Mouse (Mus musculus) heart, adult 2 months (tissue): ENCODE results near the gene Aip. TPM values are rescaled to one million over a fixed set of nuclear protein-coding genes. Genes with fewer than 3 reads are reported as not detected.

ENCODE experiments used
- DNase-seq, 2 experiments: peaks; one replicate each; pipeline ENCODE4 v3.0.0; 2021
- H3K27ac ChIP-seq: fragments of 200-600 bp; 2 replicates; pipeline ENCODE4 v1.8.1; 2022
- H3K27me3 ChIP-seq: fragments of 200-500 bp; 2 replicates; pipeline ENCODE4 v1.6.1; 2012; ENCODE audit warnings: mild to moderate bottlenecking, low read length, inconsistent platforms, mixed read lengths; ENCODE audit not compliant: control insufficient read depth, insufficient read depth
- H3K36me3 ChIP-seq: fragments of 200-500 bp; 2 replicates; pipeline ENCODE4 v1.6.1; 2012; ENCODE audit warnings: low read length, inconsistent platforms; ENCODE audit not compliant: control insufficient read depth, insufficient read depth
- H3K4me1 ChIP-seq: fragments of 200-500 bp; 2 replicates; pipeline ENCODE4 v1.6.1; 2011; ENCODE audit warnings: low read length; ENCODE audit not compliant: control insufficient read depth, insufficient read depth
- H3K4me3 ChIP-seq: fragments of 200-600 bp; 2 replicates; pipeline ENCODE4 v1.8.1; 2022
- H3K79me2 ChIP-seq: fragments of 200-500 bp; replicated peaks from 2 replicates; pipeline ENCODE4 v1.6.1; 2012; ENCODE audit warnings: mild to moderate bottlenecking, inconsistent platforms, low read length, moderate library complexity, mixed read lengths; ENCODE audit not compliant: control insufficient read depth, insufficient read depth
- H3K9ac ChIP-seq: fragments of 200-500 bp; 2 replicates; pipeline ENCODE4 v1.6.1; 2012; ENCODE audit warnings: low read depth, mild to moderate bottlenecking, control low read depth, inconsistent platforms, low read length, mixed read lengths
- CTCF ChIP-seq: fragments of 200-600 bp; IDR thresholded peaks from 2 replicates; pipeline ENCODE4 v1.8.1; 2022; ENCODE audit warnings: antibody characterized with exemption, mild to moderate bottlenecking, moderate library complexity
- EP300 ChIP-seq: fragments of 200-500 bp; IDR thresholded peaks from 2 replicates; pipeline ENCODE4 v1.6.1; 2011; ENCODE audit warnings: low read depth, low read length, control low read depth; ENCODE audit not compliant: insufficient read depth
- POLR2A ChIP-seq: fragments of 200-500 bp; IDR thresholded peaks from 2 replicates; pipeline ENCODE4 v1.6.1; 2011; ENCODE audit warnings: mild to moderate bottlenecking, low read depth, low read length, control low read depth; ENCODE audit not compliant: insufficient read depth
- WGBS: fragments of 180-500 bp; shearing (Covaris S2); methylation state at CpG from one replicate; pipeline ENCODE4 v1.1.7; 2018; 5-methylcytosine and 5-hydroxymethylcytosine counted together
- intact Hi-C: fragments of 180-260 bp; cut with DNase I; formaldehyde crosslinking; loops from one replicate; pipeline ENCODE4 v1.15.1; 2025
- polyA plus RNA-seq: library from polyadenylated mRNA; depleted of rRNA; stranded (reverse); fragments of >200 nt; gene quantifications from 2 replicates; pipeline ENCODE4 v1.2.3, GENCODE M21; 2012
- total RNA-seq, 2 experiments: library from RNA; stranded (reverse); gene quantifications; 2 replicates each; pipeline ENCODE4 v1.2.3; 2021

Aip gene
- total and polyA plus RNA-seq, 3 experiments, result 55.1 to 69.4 (median 60.6) TPM

DNA sequence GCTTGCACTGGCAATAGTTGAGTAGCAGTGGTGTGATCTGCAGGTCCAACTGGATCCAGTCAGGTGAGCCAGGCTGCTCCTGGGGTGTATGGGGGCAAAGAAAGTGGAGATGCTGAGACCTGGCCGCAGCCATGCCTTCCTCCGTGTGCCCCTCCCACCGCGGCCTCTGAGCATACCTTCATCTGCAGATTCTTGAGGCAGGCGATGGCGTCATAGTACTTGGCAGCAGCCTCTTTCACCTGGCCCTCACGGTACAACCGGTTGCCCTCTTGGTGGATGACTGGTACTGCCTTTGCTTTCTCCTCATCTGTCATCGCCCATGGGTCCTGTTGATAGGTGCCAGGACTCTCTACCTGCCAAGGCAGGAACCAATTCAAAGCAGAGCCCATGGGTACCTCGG is 10.5 kb downstream of the Aip start:
- H3K4me3 ChIP-seq, result no peak overlapping the region
- no peaks in the 10 kb centered on the region for H3K36me3 ChIP-seq
- no peak overlapping the region for H3K9ac ChIP-seq
- WGBS, result 89% methylated on average over 10 of the region's 10 CpGs
- H3K27ac ChIP-seq, result no peak overlapping the region
- no peaks in the 10 kb centered on the region for H3K79me2 ChIP-seq
- intact Hi-C loops, result no loop called here
- no peaks in the 10 kb centered on the region for H3K27me3 ChIP-seq
- TF ChIP-seq POLR2A (no peak), EP300 (no peak), CTCF (no peak)
- no peak for DNase-seq
- H3K4me1 ChIP-seq, result peaks cover 10% of the 10 kb centered on the region

DNA sequence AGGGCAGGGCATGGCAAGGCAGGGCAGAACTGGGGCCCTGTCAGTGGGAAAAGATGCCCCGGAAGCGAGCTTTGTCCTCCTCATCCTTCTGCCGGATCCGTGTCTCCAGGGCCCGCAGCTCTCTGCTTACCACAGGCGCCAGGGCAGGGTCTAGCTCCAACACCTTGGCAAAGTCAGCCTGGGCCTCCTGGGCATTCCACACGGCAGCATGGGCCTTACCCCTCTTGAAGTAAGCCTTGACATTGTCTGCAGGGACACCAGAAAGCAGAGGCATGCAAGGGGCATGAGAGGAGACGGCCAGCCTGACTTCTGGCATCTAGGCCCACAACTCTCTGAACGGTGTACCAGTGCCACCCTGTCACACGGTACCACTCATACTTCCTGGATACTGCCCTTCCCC is 11.1 kb downstream of the Aip start:
- intact Hi-C loops, result no loop called here
- Histone ChIP-seq H3K27ac (no peak overlapping the region), H3K27me3 (no peaks in the 10 kb centered on the region), H3K36me3 (no peaks in the 10 kb centered on the region), H3K4me3 (no peak overlapping the region), H3K4me1 (peaks cover 10% of the 10 kb centered on the region), H3K79me2 (no peaks in the 10 kb centered on the region), H3K9ac (no peak overlapping the region)
- DNase-seq, result no peak
- WGBS, result 87% methylated on average over 10 of the region's 10 CpGs
- no peak for TF ChIP-seq CTCF
- no peak for TF ChIP-seq POLR2A
- no peak for TF ChIP-seq EP300

DNA sequence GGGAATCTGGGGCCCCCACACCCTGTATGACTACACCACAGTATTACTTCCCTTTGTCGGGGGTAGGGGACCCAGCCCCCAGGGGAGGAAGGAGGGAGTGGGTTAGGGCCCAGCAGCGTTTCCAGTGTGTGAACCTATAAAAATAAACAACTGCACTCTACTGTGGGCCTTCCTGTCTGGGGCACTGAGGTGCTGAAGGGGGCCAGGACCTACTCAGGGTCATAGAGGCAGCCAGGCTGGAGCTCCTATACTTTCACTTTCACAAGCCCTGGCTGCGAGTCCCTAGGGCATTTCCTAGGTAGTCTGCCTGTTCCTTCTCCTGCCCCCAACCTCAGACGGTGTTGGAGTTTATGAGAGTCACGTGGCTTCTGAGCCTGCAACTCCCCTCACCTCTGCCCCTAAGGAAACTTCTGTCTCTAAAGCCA is 11.8 kb downstream of the Aip start:
- H3K36me3 ChIP-seq, result no peaks in the 10 kb centered on the region
- no peaks in the 10 kb centered on the region for H3K27me3 ChIP-seq
- TF ChIP-seq EP300 (no peak), CTCF (no peak), POLR2A (no peak)
- H3K4me1 ChIP-seq, result peaks cover 10% of the 10 kb centered on the region
- no peak overlapping the region; the same call in 1 of the 2 replicates for H3K9ac ChIP-seq
- peak overlapping the region; percentile 61 for H3K27ac ChIP-seq
- H3K4me3 ChIP-seq, result no peak overlapping the region
- DNase-seq, result peak in 1 of 2 experiments; percentile 66
- H3K79me2 ChIP-seq, result no peaks in the 10 kb centered on the region
- WGBS, result 31% methylated on average over 5 of the region's 5 CpGs
- intact Hi-C loops, result no loop called here

DNA sequence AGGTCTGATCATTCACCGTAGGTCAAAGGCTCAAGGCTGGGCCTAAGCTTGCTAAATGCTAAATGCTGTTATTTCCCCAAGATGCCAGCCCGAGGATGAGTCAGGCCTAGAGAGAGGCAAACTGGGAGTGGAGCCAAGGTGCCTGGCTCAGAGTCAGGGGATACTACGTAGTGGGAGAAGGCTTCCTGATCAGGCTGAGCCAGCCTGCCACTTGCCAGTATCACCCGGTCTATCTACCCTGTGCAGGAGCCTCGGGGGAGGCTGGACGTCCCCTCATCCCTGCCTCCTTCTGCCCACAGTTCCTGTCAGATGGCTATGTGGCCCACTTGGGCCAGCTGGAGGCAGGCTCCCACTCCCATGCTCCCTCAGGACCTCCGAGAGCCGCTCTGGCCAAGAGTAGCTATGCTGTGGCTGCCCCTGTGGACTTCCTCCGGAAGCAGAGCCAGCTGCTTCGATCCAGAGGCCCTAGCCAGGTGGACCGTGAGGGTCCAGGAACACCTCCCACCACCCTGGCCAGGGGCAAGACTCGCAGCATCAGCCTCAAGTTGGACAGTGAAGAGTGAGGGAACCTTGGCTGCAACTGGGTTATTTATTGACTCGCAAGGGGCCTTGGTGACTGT is 12.4 kb downstream of the Aip start:
- 23% methylated on average over 13 of the region's 13 CpGs for WGBS
- Histone ChIP-seq H3K79me2 (no peaks in the 10 kb centered on the region), H3K4me3 (no peak overlapping the region), H3K4me1 (peaks cover 10% of the 10 kb centered on the region), H3K27me3 (no peaks in the 10 kb centered on the region), H3K36me3 (no peaks in the 10 kb centered on the region), H3K9ac (peak overlapping the region; percentile 42), H3K27ac (peak overlapping the region; percentile 61)
- 0 out of 2 replicates have a peak, but pooled peaks have one; percentile 22 for TF ChIP-seq EP300
- no peak for TF ChIP-seq CTCF
- peak; percentile 83 for DNase-seq
- intact Hi-C loops, result no loop called here

DNA sequence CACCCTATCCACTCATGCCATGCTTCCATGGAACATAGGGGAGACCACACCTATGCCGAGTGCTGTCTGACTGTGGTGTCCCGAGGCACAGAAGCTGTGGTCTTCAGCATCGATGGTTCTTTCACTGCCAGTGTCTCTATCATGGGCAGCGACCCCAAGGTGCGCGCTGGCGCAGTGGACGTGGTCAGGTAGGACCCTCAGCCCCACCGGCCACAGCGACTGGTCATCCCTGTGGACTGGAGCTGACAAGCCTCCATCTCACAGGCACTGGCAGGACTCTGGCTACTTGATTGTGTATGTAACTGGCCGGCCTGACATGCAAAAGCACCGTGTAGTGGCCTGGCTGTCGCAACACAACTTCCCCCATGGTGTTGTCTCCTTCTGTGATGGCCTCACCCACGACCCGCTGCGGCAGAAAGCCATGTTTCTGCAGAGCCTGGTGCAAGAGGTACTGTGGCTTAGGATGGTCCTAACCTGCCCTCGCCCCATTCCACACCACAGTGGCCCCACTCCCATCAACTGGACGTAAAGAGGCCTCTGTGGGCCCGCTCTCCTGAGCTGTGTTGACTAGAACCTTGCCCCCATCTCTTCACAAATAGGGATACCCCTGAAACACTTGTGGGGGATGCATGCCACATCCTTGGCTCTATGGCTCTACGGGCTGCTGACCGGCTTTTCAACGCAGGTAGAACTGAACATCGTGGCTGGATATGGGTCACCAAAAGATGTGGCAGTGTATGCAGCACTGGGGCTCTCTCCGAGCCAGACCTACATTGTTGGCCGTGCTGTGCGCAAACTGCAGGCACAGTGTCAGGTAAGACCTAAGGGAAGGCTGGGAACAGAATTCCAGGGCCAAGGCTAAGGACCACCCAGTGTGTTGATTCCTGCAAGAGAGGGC is 13.3 kb downstream of the Aip start:
- TF ChIP-seq CTCF (no peak), EP300 (no peak), POLR2A (no peak)
- 95% methylated on average over 26 of the region's 26 CpGs for WGBS

DNA sequence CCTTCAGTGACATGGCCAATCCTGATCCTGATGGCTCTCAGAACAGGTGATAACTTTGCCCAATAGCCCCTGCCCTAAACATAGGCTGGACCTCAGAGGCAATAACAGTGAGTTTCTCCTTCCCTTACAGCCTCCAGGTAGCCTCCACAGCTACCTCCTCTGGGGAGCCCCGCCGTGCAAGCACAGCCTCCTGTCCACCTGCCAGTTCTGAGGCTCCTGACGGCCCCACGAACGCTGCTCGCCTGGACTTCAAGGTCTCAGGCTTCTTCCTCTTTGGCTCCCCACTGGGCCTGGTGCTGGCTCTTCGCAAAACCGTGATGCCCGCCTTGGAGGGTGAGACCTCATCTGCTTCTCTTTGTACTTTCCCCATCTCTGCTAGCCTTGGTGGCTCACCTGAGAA is 17.1 kb downstream of the Aip start:
- H3K36me3 ChIP-seq, result no peaks in the 10 kb centered on the region
- no peak overlapping the region for H3K27ac ChIP-seq
- TF ChIP-seq EP300, result no peak
- TF ChIP-seq POLR2A, result no peak
- no peak for TF ChIP-seq CTCF
- no peaks in the 10 kb centered on the region for H3K27me3 ChIP-seq
- DNase-seq, result no peak
- no peaks in the 10 kb centered on the region for H3K79me2 ChIP-seq
- intact Hi-C loops, result no loop called here
- peaks cover 9% of the 10 kb centered on the region for H3K4me1 ChIP-seq
- H3K4me3 ChIP-seq, result no peak overlapping the region
- WGBS, result 88% methylated on average over 9 of the region's 9 CpGs
- no peak overlapping the region for H3K9ac ChIP-seq

More for the DNA sequence above, 13.3 kb downstream of the Aip start:
- DNase-seq, result no peak
- Histone ChIP-seq H3K27ac (no peak overlapping the region; the same call in 1 of the 2 replicates), H3K4me3 (no peak overlapping the region), H3K9ac (no peak overlapping the region), H3K36me3 (no peaks in the 10 kb centered on the region), H3K4me1 (peaks cover 10% of the 10 kb centered on the region), H3K27me3 (no peaks in the 10 kb centered on the region), H3K79me2 (no peaks in the 10 kb centered on the region)
- intact Hi-C loops, result no loop called here
